Mouse (Mus musculus) midbrain, embryonic 15.5 days (tissue): ENCODE measurements around the gene Vmn1r139. TPM values are rescaled to one million over a fixed set of nuclear protein-coding genes. Genes with fewer than 3 reads are reported as not detected.
"Not testable (repeated sequence)": the region's sequence is repeated elsewhere in the genome, so short reads cannot be mapped to it uniquely, and the experiment has no call there.

ENCODE experiments used
- ATAC-seq: fragments of 200-750 bp; cut with Nextera tagmentation; replicated peaks from 2 replicates; pipeline ENCODE4 v1.8.0; 2017; ENCODE audit warnings: moderate TSS enrichment
- H3K27ac ChIP-seq: fragments of 300-500 bp; sonication (generic); 2 replicates; pipeline ENCODE4 v1.5.1; 2015; ENCODE audit warnings: mild to moderate bottlenecking, inconsistent platforms
- H3K27me3 ChIP-seq: fragments of 300-500 bp; sonication (generic); replicated peaks from 2 replicates; pipeline ENCODE4 v1.6.1; 2015; ENCODE audit warnings: inconsistent platforms
- H3K36me3 ChIP-seq: fragments of 300-500 bp; sonication (generic); replicated peaks from 2 replicates; pipeline ENCODE4 v1.6.1; 2015; ENCODE audit warnings: inconsistent platforms
- H3K4me1 ChIP-seq: fragments of 300-500 bp; sonication (generic); 2 replicates; pipeline ENCODE4 v1.6.1; 2015; ENCODE audit warnings: inconsistent platforms
- H3K4me2 ChIP-seq: fragments of 300-500 bp; sonication (generic); 2 replicates; pipeline ENCODE4 v1.6.1; 2015; ENCODE audit warnings: inconsistent platforms, mild to moderate bottlenecking, moderate library complexity
- H3K4me3 ChIP-seq: fragments of 300-500 bp; sonication (generic); 2 replicates; pipeline ENCODE4 v1.5.1; 2015; ENCODE audit warnings: mild to moderate bottlenecking, inconsistent platforms
- H3K9ac ChIP-seq: fragments of 300-500 bp; sonication (generic); 2 replicates; pipeline ENCODE4 v1.6.1; 2015; ENCODE audit warnings: mild to moderate bottlenecking, inconsistent platforms
- H3K9me3 ChIP-seq: fragments of 300-500 bp; sonication (generic); 2 replicates; pipeline ENCODE4 v1.6.1; 2016; ENCODE audit warnings: inconsistent platforms
- WGBS: fragments of 180-500 bp; shearing (Covaris S2); methylation state at CpG from one replicate; pipeline ENCODE4 v1.1.7; 2015; ENCODE audit warnings: mixed read lengths; 5-methylcytosine and 5-hydroxymethylcytosine counted together
- polyA plus RNA-seq: library from polyadenylated mRNA; unstranded; fragments of >200 nt; fragmentation: Nextera tagmentation; extraction: Ambion mirVana; gene quantifications from 2 replicates; pipeline ENCODE4 v1.2.1, GENCODE M21; 2015

Vmn1r139 gene
- not detected in 2 replicates for polyA plus RNA-seq

- not testable (repeated sequence) for H3K4me1 ChIP-seq, H3K27me3 ChIP-seq, H3K4me3 ChIP-seq, ATAC-seq, H3K4me2 ChIP-seq, H3K27ac ChIP-seq, H3K36me3 ChIP-seq, H3K9ac ChIP-seq, H3K9me3 ChIP-seq
- WGBS, result no CpG with 5 or more reads among the region's 7 CpGs
These were observed at the start of gene Vmn1r139 for GRCm38 (mm10) chr7:22068757-22069156. Vmn1r139 (plus strand) TSS chr7:22069057.

GRCm38 (mm10) chr7:22028797-22029196, 40.1 kb upstream of the Vmn1r139 start, which contains the start of gene Vmn1r138:
Vmn1r138 (minus strand) TSS chr7:22028897.
- H3K27ac ChIP-seq, result not testable (repeated sequence)
- no CpG with 5 or more reads among the region's 2 CpGs for WGBS

GRCm38 (mm10) chr7:22056205-22056604, 12.7 kb upstream of the Vmn1r139 start, which contains the start of gene Gm6176:
Gm6176 (minus strand) TSS chr7:22056305.
- no CpG with 5 or more reads among the region's 1 CpGs for WGBS
- not testable (repeated sequence) for H3K4me1 ChIP-seq, H3K27me3 ChIP-seq, H3K4me2 ChIP-seq, H3K9me3 ChIP-seq, H3K4me3 ChIP-seq, H3K36me3 ChIP-seq, H3K27ac ChIP-seq, H3K9ac ChIP-seq, ATAC-seq

More at GRCm38 (mm10) chr7:22028797-22029196, 40.1 kb upstream of the Vmn1r139 start, which contains the start of gene Vmn1r138:
- H3K36me3 ChIP-seq, H3K4me2 ChIP-seq, H3K4me1 ChIP-seq, ATAC-seq, H3K9ac ChIP-seq, H3K9me3 ChIP-seq, H3K4me3 ChIP-seq, H3K27me3 ChIP-seq: not testable (repeated sequence)

GRCm38 (mm10) chr7:22118145-22118544, 49.3 kb downstream of the Vmn1r139 start, which contains the start of gene Gm16451:
Gm16451 (minus strand) TSS chr7:22118245.
- H3K9ac ChIP-seq, H3K4me1 ChIP-seq, H3K36me3 ChIP-seq, H3K27me3 ChIP-seq, H3K4me2 ChIP-seq, H3K27ac ChIP-seq, ATAC-seq, H3K9me3 ChIP-seq, H3K4me3 ChIP-seq: not testable (repeated sequence)
- no CpG with 5 or more reads among the region's 2 CpGs for WGBS

GRCm38 (mm10) chr7:22134641-22135040, 65.8 kb downstream of the Vmn1r139 start, which contains the start of gene Gm10666:
Gm10666 (minus strand) TSS chr7:22134741.
- H3K4me1 ChIP-seq, H3K9ac ChIP-seq, H3K9me3 ChIP-seq, H3K27ac ChIP-seq, H3K36me3 ChIP-seq, ATAC-seq, H3K4me3 ChIP-seq, H3K4me2 ChIP-seq, H3K27me3 ChIP-seq: not testable (repeated sequence)
- no CpG with 5 or more reads among the region's 5 CpGs for WGBS

Other genes starting within 250 kb of the Vmn1r139 start
- not detected in 2 replicates for gene Vmn1r135, start 236.7 kb upstream of the Vmn1r139 start, polyA plus RNA-seq
- gene Gm5725, start 224.8 kb upstream of the Vmn1r139 start, polyA plus RNA-seq, result not detected in 2 replicates
- gene Gm5891, start 147.8 kb upstream of the Vmn1r139 start, polyA plus RNA-seq, result not detected in 2 replicates
- not detected in 2 replicates for gene Vmn1r137, start 74.5 kb upstream of the Vmn1r139 start, polyA plus RNA-seq
- gene Vmn1r138, start 40.2 kb upstream of the Vmn1r139 start, polyA plus RNA-seq, result not detected in 2 replicates
- not detected in 2 replicates for gene Gm6176, start 12.8 kb upstream of the Vmn1r139 start, polyA plus RNA-seq
- gene Gm16451, start 49.2 kb downstream of the Vmn1r139 start, polyA plus RNA-seq, result not detected in 2 replicates
- gene Gm10666, start 65.7 kb downstream of the Vmn1r139 start, polyA plus RNA-seq, result not detected in 2 replicates
- gene Vmn1r142, start 95.0 kb downstream of the Vmn1r139 start, polyA plus RNA-seq, result not detected in 2 replicates
- not detected in 2 replicates for gene Vmn1r143, start 120.3 kb downstream of the Vmn1r139 start, polyA plus RNA-seq
- not detected in 2 replicates for gene Gm8653, start 132.2 kb downstream of the Vmn1r139 start, polyA plus RNA-seq
- gene Gm8453, start 160.4 kb downstream of the Vmn1r139 start, polyA plus RNA-seq, result not detected in 2 replicates